Mouse (Mus musculus) MEL (cell line): ENCODE measurements around the gene Hmg20a. TPM values are rescaled to one million over a fixed set of nuclear protein-coding genes. Genes with fewer than 3 reads are reported as not detected.

ENCODE experiments used
- DNase-seq: peaks from one replicate; pipeline ENCODE4 v3.0.0; 2011; ENCODE audit warnings: low read depth, low spot score
- H3K27ac ChIP-seq: 2 replicates; pipeline ENCODE4 v1.5.1; 2012; ENCODE audit warnings: low read depth, mild to moderate bottlenecking, control low read depth, low read length, moderate library complexity; ENCODE audit not compliant: control insufficient read depth
- H3K27me3 ChIP-seq, 2 experiments: fragments of 150-350 bp in 1 of 2; sonication (generic) in 1 of 2; 2 replicates each; pipeline ENCODE4 v1.6.1; 2012; ENCODE audit warnings: low read length in 2 of 2, mild to moderate bottlenecking in 2 of 2, improper control_type of control experiment in 1 of 2, moderate library complexity in 1 of 2; ENCODE audit not compliant: insufficient read depth in 2 of 2, control insufficient read depth in 1 of 2
- H3K36me3 ChIP-seq, 2 experiments: 2 replicates each; pipeline ENCODE4 v1.6.1; 2012 to 2014; ENCODE audit warnings: low read length in 2 of 2, improper control_type of control experiment in 1 of 2, inconsistent platforms in 1 of 2, mild to moderate bottlenecking in 1 of 2; ENCODE audit not compliant: insufficient read depth in 2 of 2, control insufficient read depth in 1 of 2
- H3K4me1 ChIP-seq, 2 experiments: fragments of 150-350 bp in 1 of 2; sonication (generic) in 1 of 2; 2 replicates each; pipeline ENCODE4 v1.6.1; 2012; ENCODE audit warnings: low read length in 2 of 2, improper control_type of control experiment in 1 of 2, mild to moderate bottlenecking in 1 of 2; ENCODE audit not compliant: insufficient read depth in 2 of 2, control insufficient read depth in 1 of 2
- H3K4me3 ChIP-seq, 2 experiments: fragments of 150-350 bp in 1 of 2; sonication (generic) in 1 of 2; 2 replicates each; pipeline ENCODE4 v1.5.1; 2012; ENCODE audit warnings: low read depth in 2 of 2, low read length in 2 of 2, mild to moderate bottlenecking in 2 of 2, moderate library complexity in 2 of 2, control low read depth in 1 of 2, improper control_type of control experiment in 1 of 2; ENCODE audit not compliant: control insufficient read depth in 1 of 2, insufficient read depth in 1 of 2
- H3K79me2 ChIP-seq: 2 replicates; pipeline ENCODE4 v1.6.1; 2012; ENCODE audit warnings: mild to moderate bottlenecking, low read length, moderate library complexity; ENCODE audit not compliant: control insufficient read depth, poor library complexity, insufficient read depth
- H3K9ac ChIP-seq: 2 replicates; pipeline ENCODE4 v1.6.1; 2012; ENCODE audit warnings: low read depth, mild to moderate bottlenecking, control low read depth, low read length, moderate library complexity; ENCODE audit not compliant: control insufficient read depth, poor library complexity, severe bottlenecking
- H3K9me3 ChIP-seq: fragments of 150-350 bp; sonication (generic); replicated peaks from 2 replicates; pipeline ENCODE4 v1.6.1; 2012; ENCODE audit warnings: mild to moderate bottlenecking, low read length, improper control_type of control experiment, moderate library complexity; ENCODE audit not compliant: insufficient read depth
- BHLHE40 ChIP-seq: IDR thresholded peaks from 2 replicates; pipeline ENCODE4 v1.6.1; 2012; ENCODE audit warnings: low read depth, mild to moderate bottlenecking, inconsistent platforms, low read length, improper control_type of control experiment, borderline replicate concordance
- CHD1 ChIP-seq: IDR thresholded peaks from 2 replicates; pipeline ENCODE4 v1.6.1; 2012; ENCODE audit warnings: low read depth, mild to moderate bottlenecking, inconsistent platforms, low read length, improper control_type of control experiment
- CHD2 ChIP-seq: IDR thresholded peaks from 2 replicates; pipeline ENCODE4 v1.6.1; 2011; ENCODE audit warnings: low read length, improper control_type of control experiment
- CTCF ChIP-seq, 3 experiments: IDR thresholded peaks in 2 of 3; conservative IDR thresholded peaks in 1 of 3; 2 replicates each; pipeline ENCODE4 v1.5.1; 2011 to 2012; ENCODE audit warnings: low read length in 3 of 3, low read depth in 2 of 3, mild to moderate bottlenecking in 2 of 3, improper control_type of control experiment in 1 of 3, inconsistent platforms in 1 of 3, mixed read lengths in 1 of 3, moderate library complexity in 1 of 3; ENCODE audit not compliant: control insufficient read depth in 1 of 3, insufficient read depth in 1 of 3, poor library complexity in 1 of 3, severe bottlenecking in 1 of 3
- GABPA ChIP-seq: IDR thresholded peaks from 2 replicates; pipeline ENCODE4 v1.6.1; 2012; ENCODE audit warnings: low read depth, mild to moderate bottlenecking, inconsistent platforms, low read length, improper control_type of control experiment, moderate library complexity
- GATA1 ChIP-seq: IDR thresholded peaks from 2 replicates; pipeline ENCODE4 v1.6.1; 2011; ENCODE audit warnings: low read depth, low read length, improper control_type of control experiment
- HCFC1 ChIP-seq: IDR thresholded peaks from 2 replicates; pipeline ENCODE4 v1.6.1; 2012; ENCODE audit warnings: low read depth, mild to moderate bottlenecking, inconsistent platforms, low read length, improper control_type of control experiment, moderate library complexity
- JUND ChIP-seq: IDR thresholded peaks from 2 replicates; pipeline ENCODE4 v1.6.1; 2011; ENCODE audit warnings: low read depth, mild to moderate bottlenecking, improper control_type of control experiment, low read length
- MAFK ChIP-seq: IDR thresholded peaks from 2 replicates; pipeline ENCODE4 v1.6.1; 2011; ENCODE audit warnings: low read depth, mild to moderate bottlenecking, low read length, improper control_type of control experiment, borderline replicate concordance
- MEF2A ChIP-seq: IDR thresholded peaks from 2 replicates; pipeline ENCODE4 v1.6.1; 2014; ENCODE audit warnings: low read depth, mild to moderate bottlenecking, inconsistent platforms, low read length, improper control_type of control experiment; ENCODE audit not compliant: poor library complexity, insufficient replicate concordance, severe bottlenecking; ENCODE audit errors: extremely low read depth
- MYB ChIP-seq: IDR thresholded peaks from 2 replicates; pipeline ENCODE4 v1.6.1; 2011; ENCODE audit warnings: mild to moderate bottlenecking, low read depth, low read length, improper control_type of control experiment
- POLR2AphosphoS2 ChIP-seq: IDR thresholded peaks from 2 replicates; pipeline ENCODE4 v1.6.1; 2011; ENCODE audit warnings: low read length, improper control_type of control experiment
- RAD21 ChIP-seq: IDR thresholded peaks from 2 replicates; pipeline ENCODE4 v1.6.1; 2011; ENCODE audit warnings: mild to moderate bottlenecking, low read depth, low read length, improper control_type of control experiment
- SMC3 ChIP-seq: IDR thresholded peaks from 2 replicates; pipeline ENCODE4 v1.6.1; 2011; ENCODE audit warnings: low read depth, low read length, improper control_type of control experiment
- TBP ChIP-seq: IDR thresholded peaks from 2 replicates; pipeline ENCODE4 v1.8.0; 2011; ENCODE audit warnings: low read depth, low read length, improper control_type of control experiment
- TCF12 ChIP-seq: IDR thresholded peaks from 2 replicates; pipeline ENCODE4 v1.6.1; 2014; ENCODE audit warnings: low read depth, mild to moderate bottlenecking, inconsistent platforms, low read length, improper control_type of control experiment, moderate library complexity
- USF1 ChIP-seq: IDR thresholded peaks from 2 replicates; pipeline ENCODE4 v1.6.1; 2014; ENCODE audit warnings: low read depth, mild to moderate bottlenecking, inconsistent platforms, low read length, improper control_type of control experiment, moderate library complexity
- ZC3H11A ChIP-seq: IDR thresholded peaks from 2 replicates; pipeline ENCODE4 v1.6.1; 2012; ENCODE audit warnings: low read depth, mild to moderate bottlenecking, inconsistent platforms, low read length, improper control_type of control experiment
- ZMIZ1 ChIP-seq: IDR thresholded peaks from 2 replicates; pipeline ENCODE4 v1.6.1; 2012; ENCODE audit warnings: low read depth, mild to moderate bottlenecking, inconsistent platforms, low read length, improper control_type of control experiment, moderate library complexity
- ZNF384 ChIP-seq: IDR thresholded peaks from 2 replicates; pipeline ENCODE4 v1.6.1; 2012; ENCODE audit warnings: low read depth, mild to moderate bottlenecking, inconsistent platforms, low read length, improper control_type of control experiment
- polyA plus RNA-seq, 2 experiments: library from polyadenylated mRNA; stranded (reverse) in 1 of 2; unstranded in 1 of 2; fragments of >175 nt in 1 of 2; fragments of >200 nt in 1 of 2; gene quantifications; 2 replicates each; pipeline versions ENCODE4 v1.2.1 to v1.2.4; 2012; ENCODE audit warnings: low replicate concordance in 2 of 2, low read depth in 1 of 2; ENCODE audit not compliant: insufficient read length in 2 of 2, insufficient read depth in 1 of 2, missing spikeins in 1 of 2
- total RNA-seq: library from RNA; depleted of rRNA; stranded (reverse); fragments of 300-350 nt; gene quantifications from 2 replicates; pipeline ENCODE4 v1.2.3, GENCODE M21; 2012

Gene Hmg20a
- total and polyA plus RNA-seq, 3 experiments = 12.6 to 23.6 TPM; not detected in 1

- peak; percentile 10 for DNase-seq
- H3K27me3 ChIP-seq = no peaks in the 10 kb centered on the region; a peak in 1 of 4 replicates
- H3K4me3 ChIP-seq = no peak overlapping the region
- H3K36me3 ChIP-seq = 0 out of 4 replicates have a peak, but pooled peaks cover 0 to 2% of the 10 kb centered on the region in 2 experiments
- peaks cover 0 to 4% of the 10 kb centered on the region in 2 experiments; a peak in 2 of 4 replicates for H3K4me1 ChIP-seq
- no peak overlapping the region for H3K9ac ChIP-seq
- no peak overlapping the region for H3K27ac ChIP-seq
- TF ChIP-seq JUND (no peak), SMC3 (no peak), GABPA (no peak), MEF2A (no peak), CTCF (IDR thresholded peaks at IDR 0.05 in 2 of 3, conservative IDR thresholded peaks at IDR 0.05 in 1 of 3; ENCODE audit: control insufficient read depth in 1 of 3, insufficient read depth in 1 of 3, low read depth in 2 of 3, low read length in 3 of 3, poor library complexity in 1 of 3, severe bottlenecking in 1 of 3) (peak in 2 of 3 experiments; percentile 32 to 40; a peak in 3 of 6 replicates), CHD2 (no peak), USF1 (0 out of 2 replicates have a peak, but pooled peaks have one; percentile 16)
- no peaks in the 10 kb centered on the region for H3K79me2 ChIP-seq
- no peaks in the 10 kb centered on the region for H3K9me3 ChIP-seq
These were observed 116.3 kb downstream of the Hmg20a start for GRCm38 (mm10) chr9:56534727-56535126.

- DNase-seq = no peak
- Histone ChIP-seq H3K79me2 (no peaks in the 10 kb centered on the region), H3K9me3 (no peaks in the 10 kb centered on the region)
- TF ChIP-seq ZC3H11A = no peak
- TF ChIP-seq RAD21 = no peak
- no peak for TF ChIP-seq ZNF384
- no peak for TF ChIP-seq CHD1
- TF ChIP-seq MYB = no peak
- no peak for TF ChIP-seq POLR2AphosphoS2
- no peak for TF ChIP-seq HCFC1
- TF ChIP-seq TCF12 = no peak
- TF ChIP-seq MEF2A = no peak
- no peak for TF ChIP-seq TBP
- no peak for TF ChIP-seq GATA1
- no peak for TF ChIP-seq MAFK
- TF ChIP-seq USF1 = no peak
- no peak for TF ChIP-seq BHLHE40
- no peak for TF ChIP-seq ZMIZ1
- TF ChIP-seq, all 39 proteins: peak for 0
- H3K4me3 ChIP-seq = no peak overlapping the region
- H3K27me3 ChIP-seq = no peaks in the 10 kb centered on the region; a peak in 1 of 4 replicates
- H3K9ac ChIP-seq = no peak overlapping the region
- 0 out of 4 replicates have a peak, but pooled peaks cover 0 to 2% of the 10 kb centered on the region in 2 experiments for H3K36me3 ChIP-seq
- no peak overlapping the region for H3K27ac ChIP-seq
- peaks cover 0 to 4% of the 10 kb centered on the region in 2 experiments; a peak in 2 of 4 replicates for H3K4me1 ChIP-seq
These were observed 117.0 kb downstream of the Hmg20a start for GRCm38 (mm10) chr9:56535361-56535760.
